15 mouse cellular contexts compared by ENCODE assay signal in the genomic region with DNA sequence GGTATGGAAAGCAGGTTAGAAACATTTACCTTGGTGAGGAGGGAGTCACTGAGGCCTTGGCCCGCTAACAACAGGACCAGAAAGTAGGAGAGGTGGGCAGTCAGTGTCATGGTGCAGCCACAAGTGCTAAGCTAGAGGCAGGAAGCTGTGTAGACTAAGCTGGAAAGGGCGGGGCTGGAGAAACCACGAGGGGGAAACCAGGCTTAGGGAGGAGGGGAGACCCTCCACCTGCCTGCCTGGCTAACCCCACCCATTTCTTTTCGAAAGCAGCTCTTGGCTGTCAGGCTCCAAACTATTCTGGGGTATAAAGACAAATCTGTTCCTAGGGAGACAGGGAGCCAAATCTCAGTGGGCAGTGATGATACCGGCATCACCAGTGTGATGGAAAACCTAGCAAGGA. TPM values are rescaled to one million over a fixed set of nuclear protein-coding genes. Genes with fewer than 3 reads are reported as not detected.
DNase-seq lines count a peak whose midpoint lies in the region; ATAC-seq lines count a peak whose summit lies in the region.
"Had no signal": no experiment of that assay in that cellular context is flagged by ENCODE, and none has a peak within 500 bp of the region (broad histone marks: within the 10 kb centered on the region; RNA-seq: fewer than 3 reads in every experiment).

TSS of gene Ctsw (minus strand) at position 134 of the 400 bp plus-strand sequence.

- no peak within 1 kb of the TSS for H3K4me2 ChIP-seq in heart, embryonic 12.5 days
- H3K4me2 ChIP-seq: embryonic facial prominence, embryonic 12.5 days had no signal

- 55% methylated on average over 5 of the region's 5 CpGs for WGBS in heart, embryonic 10.5 days
- WGBS in heart, embryonic 12.5 days = 58% methylated on average over 5 of the region's 5 CpGs

- peaks cover 35% of the 10 kb centered on the region for H3K4me1 ChIP-seq in heart, embryonic 10.5 days
- peaks cover 23% of the 10 kb centered on the region for H3K4me1 ChIP-seq in heart, embryonic 12.5 days (replicated peaks)

- H3K36me3 ChIP-seq in heart, embryonic 10.5 days = peaks cover 46% of the 10 kb centered on the region
- H3K36me3 ChIP-seq in heart, embryonic 12.5 days = peaks cover 44% of the 10 kb centered on the region

- ATAC-seq in heart, embryonic 12.5 days (ENCODE audit: insufficient number of reproducible peaks, low FRiP score) = no peak
- ATAC-seq in megakaryocyte progenitor cell, adult 5-6 weeks (replicated peaks; ENCODE audit: poor library complexity) = peak; percentile 29; the same call in 1 of the 2 replicates
- ATAC-seq: forebrain, embryonic 14.5 days had no signal

- H3K4me3 ChIP-seq in heart, embryonic 10.5 days = no peak within 1 kb of the TSS
- H3K4me3 ChIP-seq in heart, embryonic 12.5 days = no peak within 1 kb of the TSS
- H3K4me3 ChIP-seq: embryonic facial prominence, embryonic 12.5 days had no signal

- 0 out of 2 replicates have a peak within 1 kb of the TSS, but pooled peaks have one; percentile 5 for H3K27ac ChIP-seq in heart, embryonic 10.5 days
- no peak within 1 kb of the TSS for H3K27ac ChIP-seq in heart, embryonic 12.5 days (ENCODE audit: poor library complexity, severe bottlenecking)
- H3K27ac ChIP-seq: embryonic facial prominence, embryonic 12.5 days had no signal

- H3K27me3 ChIP-seq in heart, embryonic 10.5 days (ENCODE audit: insufficient read depth, poor library complexity, severe bottlenecking) = peaks cover 18% of the 10 kb centered on the region
- H3K27me3 ChIP-seq in heart, embryonic 12.5 days (replicated peaks) = no peaks in the 10 kb centered on the region
- H3K27me3 ChIP-seq: embryonic facial prominence, embryonic 12.5 days had no signal

- H3K9me3 ChIP-seq in heart, embryonic 10.5 days = no peaks in the 10 kb centered on the region
- H3K9me3 ChIP-seq in heart, embryonic 12.5 days (replicated peaks) = no peaks in the 10 kb centered on the region
- H3K9me3 ChIP-seq: embryonic facial prominence, embryonic 12.5 days had no signal

- H3K9ac ChIP-seq in heart, embryonic 12.5 days = no peak within 1 kb of the TSS
- H3K9ac ChIP-seq: embryonic facial prominence, embryonic 12.5 days had no signal

- no peak for DNase-seq in heart, embryonic 10.5 days (ENCODE audit: low spot score)
- peak; percentile 69 for DNase-seq in T-cell, adult 2 months (ENCODE audit: low spot score)
- peak; percentile 82 for DNase-seq in thymus, postnatal 14 days
- no peak for DNase-seq in adrenal gland, postnatal 14 days
- DNase-seq in layer of hippocampus, postnatal 25 days (ENCODE audit: extremely low spot score in 1 of 2, low spot score in 1 of 2) = no peak
- DNase-seq in cerebellum, postnatal 10 days = no peak
- DNase-seq: adrenal gland, postnatal 25 days; cerebellum, adult 8-10 months; heart, postnatal 14 days; kidney, postnatal 36 days had no signal

RNA-seq across cellular contexts. Expression of gene Ctsw, which starts in this region (rescaled TPM):
- 0.85 and 1.1 TPM in 2 replicates for polyA plus RNA-seq in heart, embryonic 10.5 days (2016; fragmentation: Nextera tagmentation; extraction: Ambion mirVana)
- polyA plus RNA-seq in heart, embryonic 12.5 days (2016; fragmentation: Nextera tagmentation; extraction: Ambion mirVana) = 1.3 and 1.7 TPM in 2 replicates
- total RNA-seq in megakaryocyte progenitor cell, adult 5-6 weeks (2015) = 0.47 and 0.83 TPM in 2 replicates
- total RNA-seq in megakaryocyte progenitor cell, adult 5-6 weeks (2017) = 0.44 and 0.79 TPM in 2 replicates
- 0.85 and 4.2 TPM in 2 replicates for total RNA-seq in adrenal gland, postnatal 14 days (2021)
- total RNA-seq in layer of hippocampus, postnatal 25 days (2021) = not detected
- total RNA-seq: adrenal gland, postnatal 25 days; gastrocnemius, adult 8-10 months had no signal

Comparison
In these comparisons a context has a peak if more than half of its experiments do, and no peak if none do; other contexts are left out.
1. Peak in ATAC-seq in megakaryocyte progenitor cell, adult 5-6 weeks; RNA of the gene not detected or under 1 TPM.
2. DNase-seq: peak in T-cell, adult 2 months (single experiment) and thymus, postnatal 14 days (single experiment); none in heart, embryonic 10.5 days (single experiment), adrenal gland, postnatal 14 days (single experiment), layer of hippocampus, postnatal 25 days (0 of 2) and cerebellum, postnatal 10 days (0 of 2).